In the genomic region with DNA sequence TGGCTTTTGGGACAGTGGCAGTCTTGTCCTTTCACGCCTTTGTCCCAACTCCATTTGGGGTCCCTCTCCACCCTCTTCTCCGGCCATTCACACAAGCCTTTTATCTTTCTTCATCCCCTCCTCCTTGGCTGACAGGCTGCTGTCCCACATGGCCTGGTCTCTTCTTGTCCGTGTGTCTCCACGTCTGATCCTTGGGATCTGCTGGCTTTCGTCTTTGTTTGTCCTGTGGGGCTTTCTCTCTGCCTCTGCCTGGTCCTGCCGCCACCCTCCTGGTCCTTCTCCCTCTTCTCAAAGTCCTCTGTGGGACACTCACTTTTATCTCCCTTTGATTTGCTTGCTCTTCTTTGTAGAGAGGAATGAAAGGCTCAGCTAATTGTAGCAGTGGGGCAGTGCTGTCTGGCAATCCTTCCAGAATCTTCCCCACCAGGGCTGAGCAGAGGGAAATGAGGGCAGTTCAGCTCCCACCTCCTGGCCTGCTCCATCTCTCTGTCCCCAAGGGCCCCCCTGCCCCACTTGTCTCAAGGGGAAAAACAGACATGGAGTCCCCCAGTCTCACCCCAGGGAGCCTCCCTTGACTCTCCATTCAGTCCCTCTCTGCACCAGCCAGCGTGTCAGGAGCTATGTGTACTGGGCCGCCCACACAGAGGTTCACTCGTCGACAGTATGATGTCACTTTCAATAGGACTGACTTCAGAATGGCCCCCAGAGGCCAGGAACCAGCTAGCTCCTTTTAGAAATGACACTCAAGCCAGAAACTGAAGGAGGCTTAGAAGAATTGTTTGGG, we compare ENCODE assay signal across 10 mouse cellular contexts. TPM values are rescaled to one million over a fixed set of nuclear protein-coding genes. Genes with fewer than 3 reads are reported as not detected.
DNase-seq lines count a peak whose midpoint lies in the region; ATAC-seq and TF ChIP-seq lines count a peak whose summit lies in the region.
"Had no signal": no experiment of that assay in that cellular context is flagged by ENCODE, and none has a peak within 500 bp of the region (broad histone marks: within the 10 kb centered on the region; RNA-seq: fewer than 3 reads in every experiment).

No protein-coding gene starts in this region.

- 48% methylated on average over 10 of the region's 10 CpGs for WGBS in lung, embryonic 15.5 days
- WGBS in lung, adult 2 months, result 61% methylated on average over 10 of the region's 10 CpGs
- 43% methylated on average over 10 of the region's 10 CpGs for WGBS in heart, embryonic 15.5 days

- H3K4me1 ChIP-seq in lung, embryonic 15.5 days, result peaks cover 18% of the 10 kb centered on the region; the same call in 1 of the 2 replicates
- no peaks in the 10 kb centered on the region for H3K4me1 ChIP-seq in lung, adult 2 months (ENCODE audit: control insufficient read depth, insufficient read depth, low read length)
- H3K4me1 ChIP-seq in heart, embryonic 15.5 days (replicated peaks), result peaks cover 15% of the 10 kb centered on the region

- no peak overlapping the region for H3K9ac ChIP-seq in lung, embryonic 15.5 days
- 0 out of 2 replicates have a peak overlapping the region, but pooled peaks have one; percentile 17 for H3K9ac ChIP-seq in heart, embryonic 15.5 days

- no peak for TF ChIP-seq POLR2A in lung, adult 2 months (IDR thresholded peaks at IDR 0.05; ENCODE audit: borderline replicate concordance, extremely low read depth, low read depth, low read length)

- no peaks in the 10 kb centered on the region for H3K27me3 ChIP-seq in lung, embryonic 15.5 days
- no peaks in the 10 kb centered on the region for H3K27me3 ChIP-seq in heart, embryonic 15.5 days

- H3K27ac ChIP-seq in lung, embryonic 15.5 days, result peak overlapping the region; percentile 36; the same call in 1 of the 2 replicates
- peak overlapping the region; percentile 71 for H3K27ac ChIP-seq in heart, embryonic 15.5 days

- no peaks in the 10 kb centered on the region for H3K36me3 ChIP-seq in lung, embryonic 15.5 days
- no peaks in the 10 kb centered on the region for H3K36me3 ChIP-seq in heart, embryonic 15.5 days

- no peak overlapping the region for H3K4me3 ChIP-seq in lung, embryonic 15.5 days
- no peak overlapping the region for H3K4me3 ChIP-seq in lung, adult 2 months (replicated peaks; ENCODE audit: extremely low read depth, low read depth, low read length)
- no peak overlapping the region for H3K4me3 ChIP-seq in heart, embryonic 15.5 days
- H3K4me3 ChIP-seq: megakaryocyte, embryonic 14.5 days had no signal

- peak; percentile 45; the same call in 1 of the 2 replicates for ATAC-seq in lung, embryonic 15.5 days (ENCODE audit: borderline replicate concordance, extremely low read depth, low FRiP score, low TSS enrichment)
- peak; percentile 63; the same call in 1 of the 2 replicates for ATAC-seq in heart, embryonic 15.5 days (replicated peaks; ENCODE audit: insufficient number of reproducible peaks, insufficient read depth, low FRiP score, low read depth)

- intact Hi-C loops in gastrocnemius, postnatal 14 days (cut with DNase I; ENCODE audit: low total_unique reads), result no loop called here

- no peaks in the 10 kb centered on the region for H3K9me3 ChIP-seq in lung, embryonic 15.5 days
- H3K9me3 ChIP-seq in heart, embryonic 15.5 days (replicated peaks), result no peaks in the 10 kb centered on the region
- H3K9me3 ChIP-seq: megakaryocyte, embryonic 14.5 days had no signal

- no peak overlapping the region for H3K4me2 ChIP-seq in lung, embryonic 15.5 days
- no peak overlapping the region for H3K4me2 ChIP-seq in heart, embryonic 15.5 days

- no peak for TF ChIP-seq CTCF in lung, adult 2 months (IDR thresholded peaks at IDR 0.05; ENCODE audit: insufficient read depth, low read length)

- no peak for DNase-seq in lung, adult 2 months
- peak; percentile 30 for DNase-seq in gastrocnemius, postnatal 14 days
- DNase-seq in lung, postnatal 4 days, result peak; percentile 22 to 36
- DNase-seq in frontal cortex, postnatal 10 days (ENCODE audit: low spot score in 2 of 2), result no peak
- DNase-seq in layer of hippocampus, postnatal 25 days (ENCODE audit: extremely low spot score in 1 of 2, low spot score in 1 of 2), result no peak
- DNase-seq: thymus, postnatal 36 days had no signal

RNA-seq across cellular contexts. Expression of gene Sox13, which starts 46.3 kb away (rescaled TPM):
- polyA plus RNA-seq in lung, embryonic 15.5 days (2015; fragmentation: Nextera tagmentation; extraction: Ambion mirVana), result 7.3 and 9.0 TPM in 2 replicates
- polyA plus RNA-seq in lung, adult 2 months (2012; rRNA removed), result 134 and 144 TPM in 2 replicates
- 10 to 100 TPM in 1 of 2 experiments, 1 to 10 TPM in 1; 9.7 to 10.9 TPM for total RNA-seq in gastrocnemius, postnatal 14 days (2021)
- 4.5 and 6.2 TPM in 2 replicates for polyA plus RNA-seq in heart, embryonic 15.5 days (2015; fragmentation: Nextera tagmentation; extraction: Ambion mirVana)
- 1 to 10 TPM; 7.4 to 9.6 TPM for total RNA-seq in layer of hippocampus, postnatal 25 days (2021)
- total RNA-seq: MEL had no signal

Comparison
In these comparisons a context has a peak if more than half of its experiments do, and no peak if none do; other contexts are left out.
1. DNase-seq: peak in gastrocnemius, postnatal 14 days (single experiment) and lung, postnatal 4 days (2 of 2); none in lung, adult 2 months (single experiment), frontal cortex, postnatal 10 days (0 of 2) and layer of hippocampus, postnatal 25 days (0 of 2).
2. RNA of gene Sox13, which starts 46.3 kb away (polyA plus RNA-seq): 134 to 144 TPM in lung, adult 2 months; 7.3 to 9.0 TPM in lung, embryonic 15.5 days and 4.5 to 6.2 TPM in heart, embryonic 15.5 days; every median in the first group is over 10 times any median in the second.